Mouse (Mus musculus) myocyte (in vitro differentiated cells): ENCODE measurements around the gene Cnot4. TPM values are rescaled to one million over a fixed set of nuclear protein-coding genes. Genes with fewer than 3 reads are reported as not detected.

Experiments used
- H3K27me3 ChIP-seq: one replicate; pipeline ENCODE4 v1.6.1; 2011; ENCODE audit not compliant: control insufficient read depth, insufficient read depth, insufficient read length
- H3K36me3 ChIP-seq: one replicate; pipeline ENCODE4 v1.6.1; 2011; ENCODE audit not compliant: control insufficient read depth, insufficient read depth
- H3K4me2 ChIP-seq: one replicate; pipeline ENCODE4 v1.6.1; 2011; ENCODE audit warnings: low read depth, control low read depth
- H3K4me3 ChIP-seq: one replicate; pipeline ENCODE4 v1.5.1; 2011; ENCODE audit warnings: mild to moderate bottlenecking, control low read depth, moderate library complexity
- H3K79me2 ChIP-seq: one replicate; pipeline ENCODE4 v1.6.1; 2011; ENCODE audit not compliant: control insufficient read depth, insufficient read depth
- H3ac ChIP-seq: one replicate; pipeline ENCODE4 v1.6.1; 2011; ENCODE audit not compliant: control insufficient read depth, insufficient read length
- CEBPB ChIP-seq: IDR thresholded peaks from 2 replicates; pipeline ENCODE4 v1.6.1; 2011; ENCODE audit warnings: mild to moderate bottlenecking, moderate library complexity; ENCODE audit not compliant: poor library complexity, insufficient read depth, severe bottlenecking
- E2F4 ChIP-seq: IDR thresholded peaks from one replicate; pipeline ENCODE4 v1.6.1; 2011; ENCODE audit warnings: mild to moderate bottlenecking, control low read depth, moderate library complexity; ENCODE audit not compliant: insufficient read depth
- MAX ChIP-seq: IDR thresholded peaks from one replicate; pipeline ENCODE4 v1.6.1; 2011; ENCODE audit warnings: low read depth, mild to moderate bottlenecking, control low read depth
- MYOD1 ChIP-seq, 3 experiments: IDR thresholded peaks; one replicate each; pipeline ENCODE4 v1.6.1; 2011; ENCODE audit warnings: control low read depth in 2 of 3, low read depth in 2 of 3, mild to moderate bottlenecking in 2 of 3, moderate library complexity in 1 of 3; ENCODE audit not compliant: insufficient read length in 2 of 3, control insufficient read depth in 1 of 3
- MYOG ChIP-seq, 3 experiments: IDR thresholded peaks; one replicate each; pipeline ENCODE4 v1.6.1; 2011; ENCODE audit warnings: control low read depth in 2 of 3, low read depth in 2 of 3, mild to moderate bottlenecking in 2 of 3; ENCODE audit not compliant: insufficient read length in 2 of 3, control insufficient read depth in 1 of 3, insufficient read depth in 1 of 3
- POLR2A ChIP-seq: IDR thresholded peaks from one replicate; pipeline ENCODE4 v1.6.1; 2011; ENCODE audit warnings: low read depth, mild to moderate bottlenecking, control low read depth, moderate library complexity; ENCODE audit not compliant: insufficient read length
- POLR2AphosphoS2 ChIP-seq: IDR thresholded peaks from one replicate; pipeline ENCODE4 v1.6.1; 2011; ENCODE audit warnings: low read depth, control low read depth; ENCODE audit not compliant: insufficient read length
- REST ChIP-seq: IDR thresholded peaks from one replicate; pipeline ENCODE4 v1.6.1; 2011; ENCODE audit warnings: mild to moderate bottlenecking, control low read depth, moderate library complexity; ENCODE audit not compliant: insufficient read depth, insufficient read length
- SRF ChIP-seq: IDR thresholded peaks from one replicate; pipeline ENCODE4 v1.6.1; 2011; ENCODE audit warnings: low read depth; ENCODE audit not compliant: control insufficient read depth, insufficient read length
- TCF12 ChIP-seq: IDR thresholded peaks from one replicate; pipeline ENCODE4 v1.6.1; 2011; ENCODE audit warnings: mild to moderate bottlenecking, control low read depth; ENCODE audit not compliant: poor library complexity, insufficient read depth, severe bottlenecking
- TCF3 ChIP-seq: IDR thresholded peaks from one replicate; pipeline ENCODE4 v1.6.1; 2011; ENCODE audit warnings: low read depth, control low read depth; ENCODE audit not compliant: insufficient read length
- USF1 ChIP-seq: IDR thresholded peaks from one replicate; pipeline ENCODE4 v1.6.1; 2011; ENCODE audit warnings: low read depth, mild to moderate bottlenecking, control low read depth, moderate library complexity
- polyA plus RNA-seq: library from polyadenylated mRNA; unstranded; fragments of >200 nt; fragmentation: generic; extraction: Trizol; gene quantifications from one replicate; pipeline ENCODE4 v1.2.1, GENCODE M21; 2012; ENCODE audit warnings: missing spikeins

Gene Cnot4
- polyA plus RNA-seq, 1 experiment, result 7.9 TPM

DNA sequence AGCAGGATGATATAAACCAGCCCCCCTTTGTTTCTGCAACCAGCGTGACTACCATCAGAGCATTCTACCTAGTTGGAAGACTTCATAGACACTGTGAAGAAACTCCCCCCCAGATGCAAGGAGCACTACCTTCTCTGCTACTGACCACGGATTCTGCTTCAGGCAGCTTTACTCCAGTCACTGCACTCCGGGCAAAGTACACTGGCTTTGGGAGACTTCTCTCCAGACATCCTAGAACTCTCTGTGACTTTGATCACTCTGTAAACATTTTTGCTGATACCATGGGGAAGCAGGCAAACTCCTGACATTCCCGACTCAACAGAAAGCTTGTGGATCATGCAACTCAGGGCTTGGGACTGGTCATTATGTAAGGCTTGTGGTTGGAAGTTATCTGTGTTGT is 35.7 kb upstream of the Cnot4 start:
- Histone ChIP-seq H3ac (no peak overlapping the region), H3K4me3 (no peak overlapping the region), H3K4me2 (no peak overlapping the region), H3K79me2 (no peaks in the 10 kb centered on the region), H3K36me3 (no peaks in the 10 kb centered on the region), H3K27me3 (no peaks in the 10 kb centered on the region)
- no peak for TF ChIP-seq USF1
- no peak for TF ChIP-seq TCF12
- TF ChIP-seq POLR2AphosphoS2, result no peak
- TF ChIP-seq MYOG (IDR thresholded peaks at IDR 0.05; ENCODE audit: control insufficient read depth in 1 of 3, insufficient read depth in 1 of 3, insufficient read length in 2 of 3, low read depth in 2 of 3), result no peak
- TF ChIP-seq TCF3, result no peak
- TF ChIP-seq MAX, result no peak

- H3K4me3 ChIP-seq, result no peak overlapping the region
- H3K4me2 ChIP-seq, result no peak overlapping the region
- TF ChIP-seq SRF (no peak), POLR2AphosphoS2 (no peak), MYOG (IDR thresholded peaks at IDR 0.05; ENCODE audit: control insufficient read depth in 1 of 3, insufficient read depth in 1 of 3, insufficient read length in 2 of 3, low read depth in 2 of 3) (no peak), MAX (no peak), REST (no peak), MYOD1 (IDR thresholded peaks at IDR 0.05; ENCODE audit: control insufficient read depth in 1 of 3, insufficient read length in 2 of 3, low read depth in 2 of 3) (no peak), CEBPB (no peak), TCF3 (no peak), E2F4 (no peak), TCF12 (no peak), USF1 (no peak), POLR2A (no peak)
- H3ac ChIP-seq, result no peak overlapping the region
- H3K27me3 ChIP-seq, result peaks cover 6% of the 10 kb centered on the region
- H3K36me3 ChIP-seq, result no peaks in the 10 kb centered on the region
- no peaks in the 10 kb centered on the region for H3K79me2 ChIP-seq
Observed at GRCm38 (mm10) chr6:35154540-35154939, 21.0 kb upstream of the Cnot4 start.

DNA sequence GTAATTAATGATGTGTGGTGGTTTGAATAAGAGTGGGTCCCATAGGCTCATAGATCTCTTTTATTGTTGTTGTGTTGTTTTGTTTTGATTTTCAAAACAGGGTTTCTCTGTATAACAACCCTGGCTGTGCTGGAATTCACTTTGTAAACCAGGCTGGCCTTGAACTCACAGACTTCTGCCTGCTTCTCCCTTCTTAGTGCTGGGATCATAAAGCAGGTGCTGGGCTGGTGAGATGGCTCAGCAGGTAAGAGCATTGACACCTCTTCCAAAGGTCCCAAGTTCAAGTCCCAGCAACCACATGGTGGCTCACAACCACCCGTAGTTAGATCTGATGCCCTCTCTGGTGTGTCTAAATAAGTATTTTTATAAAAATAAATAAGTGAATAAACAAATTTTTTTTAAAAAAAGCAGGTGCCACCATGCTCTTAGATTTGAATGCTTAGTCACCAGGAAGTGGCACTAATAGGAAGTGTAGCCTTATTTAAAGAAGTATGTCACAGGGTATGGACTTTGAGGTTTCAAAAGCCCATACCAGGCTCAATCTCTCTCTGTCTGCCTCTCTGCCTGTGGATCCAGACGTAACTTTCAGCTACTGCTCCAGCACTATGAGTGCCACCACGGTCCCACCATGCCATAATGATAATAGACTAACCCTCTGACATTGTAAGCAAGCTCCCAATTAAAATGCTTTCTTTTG is 14.3 kb upstream of the Cnot4 start:
- H3K27me3 ChIP-seq, result peaks cover 6% of the 10 kb centered on the region
- no peak overlapping the region for H3K4me2 ChIP-seq
- TF ChIP-seq E2F4 (no peak), MAX (no peak)
- H3ac ChIP-seq, result no peak overlapping the region
- H3K4me3 ChIP-seq, result no peak overlapping the region
- no peaks in the 10 kb centered on the region for H3K79me2 ChIP-seq
- no peaks in the 10 kb centered on the region for H3K36me3 ChIP-seq

GRCm38 (mm10) chr6:35145569-35145968 is 12.0 kb upstream of the Cnot4 start:
- Histone ChIP-seq H3K36me3 (no peaks in the 10 kb centered on the region), H3K4me3 (no peak overlapping the region), H3K4me2 (no peak overlapping the region), H3K27me3 (peaks cover 5% of the 10 kb centered on the region), H3ac (no peak overlapping the region), H3K79me2 (no peaks in the 10 kb centered on the region)
- TF ChIP-seq E2F4 (no peak), POLR2A (no peak), MYOD1 (IDR thresholded peaks at IDR 0.05; ENCODE audit: control insufficient read depth in 1 of 3, insufficient read length in 2 of 3, low read depth in 2 of 3) (no peak), CEBPB (no peak), USF1 (no peak), TCF12 (no peak), TCF3 (no peak), SRF (no peak), REST (no peak), MYOG (IDR thresholded peaks at IDR 0.05; ENCODE audit: control insufficient read depth in 1 of 3, insufficient read depth in 1 of 3, insufficient read length in 2 of 3, low read depth in 2 of 3) (no peak), MAX (no peak), POLR2AphosphoS2 (no peak)

GRCm38 (mm10) chr6:35140351-35140750 is 6.8 kb upstream of the Cnot4 start:
- no peaks in the 10 kb centered on the region for H3K79me2 ChIP-seq

More at GRCm38 (mm10) chr6:35140351-35140750, 6.8 kb upstream of the Cnot4 start:
- Histone ChIP-seq H3K4me2 (no peak overlapping the region), H3K36me3 (no peaks in the 10 kb centered on the region), H3K4me3 (no peak overlapping the region), H3K27me3 (no peaks in the 10 kb centered on the region), H3ac (no peak overlapping the region)
- TF ChIP-seq SRF (no peak), REST (no peak), MYOG (IDR thresholded peaks at IDR 0.05; ENCODE audit: control insufficient read depth in 1 of 3, insufficient read depth in 1 of 3, insufficient read length in 2 of 3, low read depth in 2 of 3) (no peak)
